Mouse (Mus musculus): Measurements from ENCODE around the gene Morf4l1.

DNA sequence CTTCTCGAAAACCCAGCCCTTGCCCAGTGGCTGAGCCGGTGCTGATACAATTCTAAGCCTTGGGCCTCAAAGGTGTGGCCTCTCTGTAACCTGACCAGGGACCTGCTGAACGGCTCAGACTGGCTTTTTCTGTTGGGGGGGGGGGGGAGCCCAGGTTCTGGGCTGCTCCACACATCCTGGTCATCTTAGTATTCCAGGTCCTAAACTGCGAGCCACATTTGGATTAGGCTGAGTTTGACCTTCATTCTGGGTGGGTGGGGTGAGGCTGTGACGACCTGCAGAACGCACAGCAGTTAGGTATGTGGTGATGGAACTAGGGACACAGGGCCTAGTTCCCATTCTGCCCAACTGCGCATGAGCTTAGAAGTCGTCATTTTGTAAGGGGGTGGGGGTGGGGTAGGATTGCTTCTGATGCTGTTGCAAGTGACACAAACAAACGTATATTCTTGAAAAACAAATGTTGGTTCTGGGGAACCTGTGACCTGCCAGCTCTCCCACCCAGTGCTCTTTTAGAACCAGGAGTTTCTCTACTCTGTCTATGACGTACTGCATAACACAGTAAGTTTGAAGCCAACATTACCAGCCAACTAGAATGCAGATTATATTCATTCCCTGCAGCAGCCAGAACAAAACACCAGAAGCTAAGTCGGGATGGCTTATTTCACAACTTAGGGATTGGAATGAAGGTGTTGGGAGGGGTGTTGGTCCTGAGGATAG lies 9.7 kb upstream of the Morf4l1 start:
- TF ChIP-seq CTCF (IDR thresholded peaks at IDR 0.05; ENCODE audit: low read depth) (no peak), EP300 (IDR thresholded peaks at IDR 0.05; ENCODE audit: low read depth) (no peak)

Data from liver, embryonic 14.5 days (tissue).